Mouse (Mus musculus): ENCODE measurements at regions not wholly inside any gene's neighbourhood (a gene's known extent, or its start where the extent isn't known, plus 50 kb on each side); places are given as distances from the start of the nearest gene placed in this dataset.
"Not testable (repeated sequence)": the region's sequence is repeated elsewhere in the genome, so short reads cannot be mapped to it uniquely, and the experiment has no call there.

- no peak for DNase-seq
These were observed 137.5 kb upstream of the Rps6ka3 start for GRCm38 (mm10) chrX:159072647-159073046.

- peak; percentile 33 to 61 for DNase-seq
These were observed 136.6 kb upstream of the Rps6ka3 start for GRCm38 (mm10) chrX:159073533-159073932.

GRCm38 (mm10) chrX:159080508-159080907 lies 129.6 kb upstream of the Rps6ka3 start:
- no peak for DNase-seq

- not testable (repeated sequence) for DNase-seq
These were observed 99.5 kb upstream of the Rps6ka3 start for GRCm38 (mm10) chrX:159110651-159111050.

- DNase-seq = no peak
These were observed 93.9 kb upstream of the Rps6ka3 start for GRCm38 (mm10) chrX:159116210-159116609.

GRCm38 (mm10) chrX:159140554-159140953 lies 69.6 kb upstream of the Rps6ka3 start:
- DNase-seq = no peak

- DNase-seq = no peak
These were observed 66.8 kb upstream of the Rps6ka3 start for GRCm38 (mm10) chrX:159143278-159143677.

- no peak for DNase-seq
These were observed 65.4 kb upstream of the Rps6ka3 start for GRCm38 (mm10) chrX:159144674-159145073.

GRCm38 (mm10) chrX:159145212-159145611 lies 64.9 kb upstream of the Rps6ka3 start:
- peak in 1 of 2 experiments; percentile 24 for DNase-seq

- peak in 1 of 2 experiments; percentile 6 for DNase-seq
These were observed 54.3 kb upstream of the Rps6ka3 start for GRCm38 (mm10) chrX:159155786-159156185.

GRCm38 (mm10) chrX:159156976-159157375 lies 53.1 kb upstream of the Rps6ka3 start:
- DNase-seq = peak in 1 of 2 experiments; percentile 29

GRCm38 (mm10) chrX:159159727-159160126 lies 50.4 kb upstream of the Rps6ka3 start:
- no peak for DNase-seq

Data from heart, adult 18-20 months (tissue).